Mouse (Mus musculus) NIH3T3 (cell line): ENCODE results near the gene Tpd52l2.
"Not testable (repeated sequence)": the region's sequence is repeated elsewhere in the genome, so short reads cannot be mapped to it uniquely, and the experiment has no call there.

Experiments used
- DNase-seq: peaks from one replicate; pipeline ENCODE4 v3.0.0-alpha.2; 2012; ENCODE audit warnings: low read depth

Gene Tpd52l2

DNA sequence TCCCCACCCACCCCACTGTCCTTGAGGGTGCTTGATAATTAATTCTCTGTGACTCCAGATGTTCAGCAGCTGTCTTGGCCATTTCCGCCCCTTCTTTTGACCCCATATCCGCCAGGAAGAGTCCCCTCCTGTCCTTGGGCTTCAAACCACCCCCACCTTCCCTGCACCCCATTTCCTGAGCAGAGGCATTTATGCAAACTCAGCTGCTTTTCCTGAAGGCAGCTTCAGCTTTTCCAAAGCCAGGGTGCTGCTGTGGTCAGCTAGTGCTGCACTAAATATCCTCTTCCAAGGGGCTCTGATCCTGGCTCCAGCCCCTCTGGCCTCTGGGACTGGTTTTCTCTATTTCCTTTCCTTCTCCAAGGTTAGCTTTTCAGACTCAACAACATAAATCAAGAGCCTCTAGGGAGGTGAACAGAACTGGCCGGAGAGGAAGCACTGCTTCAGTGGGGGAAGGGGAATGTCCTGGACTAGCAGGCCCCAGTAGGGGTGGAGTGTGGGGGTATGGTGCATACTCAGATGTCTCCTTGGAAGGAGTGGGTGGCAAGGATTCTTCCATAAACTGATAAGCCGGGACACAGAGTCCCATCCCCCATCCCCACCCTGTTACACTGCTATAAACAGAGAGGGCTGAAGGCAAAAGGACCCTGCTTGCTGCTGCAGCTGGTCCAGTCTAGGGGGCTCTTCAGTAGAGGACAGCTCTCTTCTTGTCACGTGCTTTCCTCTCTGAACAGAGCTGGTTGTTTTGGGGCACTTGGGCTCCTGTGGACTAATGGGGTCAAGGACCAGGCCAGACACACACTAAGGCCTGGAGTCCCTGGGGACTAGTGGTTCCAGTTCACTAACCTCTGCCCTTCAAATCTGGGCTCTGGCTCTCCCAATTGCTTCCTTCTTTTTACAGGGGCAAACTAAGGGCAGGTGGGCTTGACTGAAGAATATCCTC lies 9.3 kb upstream of the Tpd52l2 start:
- DNase-seq: peak; percentile 28

DNA sequence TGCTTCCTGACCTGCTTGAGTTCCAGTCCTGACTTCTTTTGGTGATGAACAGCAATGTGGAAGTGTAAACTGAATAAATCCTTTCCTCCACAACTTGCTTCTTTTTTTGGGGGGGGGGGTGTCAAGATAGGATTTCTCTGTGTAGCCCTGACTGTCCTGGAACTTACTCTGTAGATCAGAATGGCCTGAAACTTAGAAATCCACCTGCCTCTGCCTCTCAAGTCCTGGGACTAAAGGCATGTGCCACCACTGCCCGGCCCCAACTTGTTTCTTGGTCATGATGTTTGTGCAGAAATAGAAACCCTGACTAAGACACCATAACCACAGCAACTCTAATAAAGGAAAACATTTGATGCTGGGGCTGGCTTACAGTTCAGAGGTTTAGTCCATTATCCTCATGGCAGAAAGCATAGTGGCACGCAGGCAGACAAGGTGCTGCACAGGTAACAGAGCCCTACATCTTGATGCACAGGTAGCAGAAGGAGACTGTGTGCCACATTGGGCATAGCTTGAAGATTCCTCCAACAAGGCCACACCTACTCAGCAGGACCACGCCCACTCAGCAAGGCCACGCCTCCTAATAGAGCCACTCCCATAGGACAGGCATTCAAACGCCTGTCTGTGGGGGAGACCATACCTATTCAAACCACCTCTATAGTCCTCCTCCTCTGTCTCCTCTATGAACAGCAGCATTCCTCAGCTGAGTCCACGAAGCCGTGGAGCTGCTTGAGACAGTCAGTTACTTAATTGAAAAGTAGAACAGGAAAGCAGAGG lies 5.3 kb upstream of the Tpd52l2 start:
- peak; percentile 27 for DNase-seq

DNA sequence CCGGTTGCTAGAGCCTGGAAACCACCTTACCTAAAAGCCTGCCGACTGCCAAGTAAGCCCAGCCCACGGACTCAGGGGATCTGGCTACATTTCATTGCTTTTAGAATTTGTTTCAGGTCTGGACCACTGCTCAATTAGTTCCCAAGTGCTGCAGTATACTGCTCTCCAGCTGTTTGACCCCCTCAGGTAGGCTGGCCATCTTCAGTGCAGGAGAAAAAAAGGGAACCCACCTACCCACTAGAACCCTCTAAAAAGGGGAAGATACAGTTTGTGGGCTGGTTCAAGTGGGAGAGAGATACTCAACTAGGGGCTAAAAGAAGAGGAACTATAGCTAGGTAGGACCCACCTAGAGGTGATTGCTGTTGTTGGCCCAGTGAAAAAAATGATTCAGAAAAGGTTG lies 4.7 kb upstream of the Tpd52l2 start:
- DNase-seq: no peak

DNA sequence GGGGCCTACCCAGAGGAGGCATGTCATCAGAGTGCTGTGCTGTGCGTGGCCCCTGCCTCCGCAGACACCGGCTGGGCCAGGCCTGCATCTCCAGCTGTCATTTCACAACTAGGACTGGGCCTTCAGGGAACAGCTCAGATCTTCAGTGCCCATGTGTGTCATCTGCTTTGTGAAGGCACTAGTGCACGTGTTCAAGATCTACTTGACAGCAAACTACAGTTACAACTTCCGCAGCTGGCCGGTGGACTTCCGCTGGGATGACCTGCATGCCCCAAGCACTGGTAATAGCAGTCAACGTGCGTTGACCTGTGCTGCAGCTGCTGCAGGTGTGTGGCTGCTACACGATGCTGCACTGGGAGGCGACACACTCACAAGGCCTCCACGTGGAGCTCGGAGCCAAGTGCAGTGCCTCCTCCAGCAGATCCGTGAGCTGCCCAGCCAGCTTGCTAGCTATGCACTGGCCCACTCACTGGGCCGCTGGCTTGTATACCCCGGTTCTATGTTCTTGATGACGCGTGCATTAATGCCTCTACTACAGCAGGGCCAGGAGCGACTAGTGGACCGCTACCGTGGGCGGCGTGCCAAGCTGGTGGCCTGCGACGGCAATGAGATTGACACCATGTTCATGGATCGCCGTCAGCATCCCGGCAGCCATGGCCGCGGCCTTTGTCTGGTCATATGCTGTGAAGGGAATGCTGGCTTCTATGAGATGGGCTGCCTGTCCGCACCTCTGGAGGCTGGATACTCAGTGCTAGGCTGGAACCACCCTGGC lies 3.6 kb upstream of the Tpd52l2 start, which contains the start of gene Abhd16b:
Gene Abhd16b (plus strand): TSS at position 51 of the 772 bp plus-strand sequence.
- no peak for DNase-seq

DNA sequence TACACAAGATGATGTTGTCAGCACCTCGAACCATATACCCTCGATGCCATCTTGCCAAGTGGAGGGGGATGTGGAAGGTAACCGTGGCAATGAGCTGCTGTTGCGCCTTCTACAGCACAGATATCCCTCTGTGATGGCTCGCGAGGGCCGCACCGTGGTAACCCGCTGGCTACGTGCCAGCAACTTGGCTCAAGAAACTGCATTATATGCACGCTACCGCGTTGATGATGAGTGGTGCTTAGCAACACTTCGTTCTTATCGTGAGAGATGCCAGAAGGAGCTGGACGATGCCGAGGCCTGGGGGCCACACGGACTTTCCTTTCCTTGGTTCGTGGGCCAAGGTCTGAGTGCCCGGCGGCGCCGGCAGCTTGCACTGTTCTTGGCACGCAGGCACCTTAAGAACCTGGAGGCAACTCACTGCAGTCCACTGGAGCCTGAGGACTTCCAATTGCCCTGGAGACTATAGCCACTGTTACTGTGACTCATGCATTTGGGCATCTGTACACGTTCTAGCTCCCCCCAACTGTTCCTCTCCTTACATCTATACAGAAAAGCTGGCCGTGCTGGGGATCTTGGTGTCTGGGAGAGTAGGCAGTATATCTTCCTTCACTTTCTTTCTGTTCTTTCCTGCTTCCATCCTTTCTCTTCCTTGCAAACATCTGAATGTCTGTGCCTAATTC lies 2.5 kb upstream of the Tpd52l2 start:
- peak; percentile 55 for DNase-seq

DNA sequence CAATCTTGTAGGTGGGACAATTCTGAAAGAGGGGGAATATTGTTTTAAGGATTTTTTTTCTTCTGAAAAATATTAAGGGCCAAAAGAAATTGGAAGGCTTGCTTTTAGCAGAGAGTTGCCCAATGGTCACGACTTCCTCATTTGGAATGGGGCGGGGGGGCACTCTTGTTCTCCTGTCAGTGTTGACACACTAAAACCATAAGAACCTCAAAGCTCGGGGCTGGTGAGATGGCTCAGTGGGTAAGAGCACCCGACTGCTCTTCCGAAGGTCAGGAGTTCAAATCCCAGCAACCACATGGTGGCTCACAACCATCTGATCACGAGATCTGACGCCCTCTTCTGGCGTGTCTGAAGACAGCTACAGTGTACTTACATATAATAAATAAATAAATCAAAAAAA lies 1.1 kb upstream of the Tpd52l2 start:
- not testable (repeated sequence) for DNase-seq

DNA sequence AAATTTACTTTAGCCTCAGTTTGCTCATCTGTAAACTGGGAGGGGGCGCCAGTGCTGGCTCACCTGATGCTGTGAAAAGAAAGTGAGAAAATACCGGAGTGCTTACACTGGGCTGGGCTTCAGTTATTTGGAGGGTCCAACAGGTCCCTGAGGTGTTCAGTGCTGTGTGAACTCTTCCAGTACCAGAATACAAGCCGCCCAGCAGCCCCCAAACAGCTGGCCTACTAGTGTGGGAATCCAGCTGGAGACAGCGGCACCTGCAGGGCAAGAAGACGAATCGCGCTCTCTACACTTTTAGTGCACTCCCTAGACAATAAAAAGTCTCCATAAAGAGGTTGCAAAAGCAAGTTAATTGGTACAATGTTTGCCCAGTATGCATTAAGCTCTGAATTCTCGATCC lies 661 bp upstream of the Tpd52l2 start:
- peak; percentile 83 for DNase-seq

DNA sequence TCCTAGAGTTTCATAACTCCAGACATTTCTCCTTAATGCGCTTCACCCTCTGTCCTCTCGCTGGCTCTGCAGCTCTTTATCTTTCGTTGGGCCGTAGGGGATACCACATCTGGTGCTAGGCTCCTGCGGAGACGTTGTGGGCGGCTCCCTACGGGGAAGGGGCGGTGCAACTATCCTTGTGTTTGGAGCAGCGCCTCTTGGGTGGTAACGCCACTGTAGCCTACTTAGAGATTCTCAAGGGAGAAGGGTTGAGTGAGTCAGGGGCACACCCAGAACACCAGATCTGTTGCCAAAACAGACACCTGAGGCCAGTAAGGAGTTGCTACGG lies 570 bp downstream of the Tpd52l2 start:
- peak; percentile 89 for DNase-seq

DNA sequence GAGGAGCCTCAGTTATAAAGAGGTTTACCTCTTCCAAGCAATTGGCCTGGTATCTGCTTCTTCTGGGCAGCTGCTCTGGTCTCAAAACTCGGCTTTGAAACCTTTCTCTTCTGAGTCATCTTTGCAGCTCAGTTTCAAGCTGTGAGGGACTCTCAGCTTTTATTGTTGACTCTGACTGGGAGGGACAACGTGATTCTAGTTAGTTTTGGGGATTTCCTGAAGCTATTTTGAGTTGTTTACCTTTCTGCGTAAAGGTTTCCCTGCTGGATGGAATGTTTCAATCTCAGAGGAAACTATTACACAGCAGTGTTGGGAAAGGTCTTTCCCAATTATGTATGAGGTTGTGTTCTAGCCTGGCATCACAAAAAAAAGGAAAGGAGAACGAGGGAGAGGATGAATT lies 1.7 kb downstream of the Tpd52l2 start:
- peak; percentile 24 for DNase-seq

DNA sequence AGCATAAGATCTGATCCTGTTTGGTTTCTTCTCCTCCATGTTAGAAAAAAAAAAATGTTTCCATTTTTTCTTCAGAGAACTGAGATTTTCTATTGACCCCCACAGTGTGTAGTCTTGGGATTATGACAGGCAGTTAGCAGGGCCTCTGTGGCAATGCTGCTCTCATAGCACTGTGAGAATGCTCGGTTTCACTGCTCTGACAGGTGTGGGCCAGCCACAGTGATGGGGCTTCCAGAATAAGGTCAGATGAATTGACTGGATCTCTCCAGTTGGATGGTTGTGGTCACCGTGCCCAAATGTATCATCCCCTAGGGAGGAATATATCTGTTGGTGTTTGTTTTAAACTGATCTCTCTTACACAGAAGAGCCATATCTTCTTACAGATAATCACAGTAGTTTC lies 12.2 kb downstream of the Tpd52l2 start:
- DNase-seq: no peak

DNA sequence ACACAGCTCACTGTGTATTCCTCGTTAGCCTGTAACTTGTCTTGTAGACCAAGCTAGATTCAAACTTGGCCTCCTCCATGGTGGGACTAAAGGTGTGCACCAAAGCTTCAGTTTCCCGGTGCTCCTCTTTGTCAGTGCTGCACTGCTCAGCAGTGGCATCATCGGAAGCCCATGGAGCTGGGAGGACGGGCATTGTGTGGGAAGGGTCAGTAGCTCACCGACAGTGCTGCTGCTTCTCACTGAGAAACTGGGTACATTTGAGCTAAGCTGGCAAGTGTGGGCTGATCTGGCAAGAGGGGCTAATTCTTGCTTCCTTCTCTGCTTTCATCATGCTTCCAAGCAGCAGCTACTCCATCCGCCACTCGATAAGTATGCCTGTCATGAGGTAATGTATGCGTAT lies 14.3 kb downstream of the Tpd52l2 start:
- no peak for DNase-seq

DNA sequence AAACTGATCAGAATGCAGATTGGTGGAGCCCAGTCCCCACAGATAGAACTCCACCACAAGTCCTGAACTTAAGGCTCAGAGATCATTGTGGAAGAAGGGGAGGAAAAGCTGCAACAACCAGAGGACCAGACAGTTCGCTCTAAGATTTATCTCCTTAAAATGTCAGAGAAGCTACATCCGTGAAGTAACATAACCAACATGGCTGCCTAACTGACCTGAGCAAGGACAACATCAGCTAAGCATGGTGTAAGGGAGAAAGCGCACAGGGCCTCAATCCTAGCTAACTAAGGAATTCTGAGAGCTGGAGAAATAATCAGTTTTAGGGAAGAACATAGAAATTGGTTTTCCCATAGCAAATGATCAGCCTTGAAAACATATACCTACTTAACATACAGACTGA lies 22.3 kb downstream of the Tpd52l2 start:
- DNase-seq: peak; percentile 31

DNA sequence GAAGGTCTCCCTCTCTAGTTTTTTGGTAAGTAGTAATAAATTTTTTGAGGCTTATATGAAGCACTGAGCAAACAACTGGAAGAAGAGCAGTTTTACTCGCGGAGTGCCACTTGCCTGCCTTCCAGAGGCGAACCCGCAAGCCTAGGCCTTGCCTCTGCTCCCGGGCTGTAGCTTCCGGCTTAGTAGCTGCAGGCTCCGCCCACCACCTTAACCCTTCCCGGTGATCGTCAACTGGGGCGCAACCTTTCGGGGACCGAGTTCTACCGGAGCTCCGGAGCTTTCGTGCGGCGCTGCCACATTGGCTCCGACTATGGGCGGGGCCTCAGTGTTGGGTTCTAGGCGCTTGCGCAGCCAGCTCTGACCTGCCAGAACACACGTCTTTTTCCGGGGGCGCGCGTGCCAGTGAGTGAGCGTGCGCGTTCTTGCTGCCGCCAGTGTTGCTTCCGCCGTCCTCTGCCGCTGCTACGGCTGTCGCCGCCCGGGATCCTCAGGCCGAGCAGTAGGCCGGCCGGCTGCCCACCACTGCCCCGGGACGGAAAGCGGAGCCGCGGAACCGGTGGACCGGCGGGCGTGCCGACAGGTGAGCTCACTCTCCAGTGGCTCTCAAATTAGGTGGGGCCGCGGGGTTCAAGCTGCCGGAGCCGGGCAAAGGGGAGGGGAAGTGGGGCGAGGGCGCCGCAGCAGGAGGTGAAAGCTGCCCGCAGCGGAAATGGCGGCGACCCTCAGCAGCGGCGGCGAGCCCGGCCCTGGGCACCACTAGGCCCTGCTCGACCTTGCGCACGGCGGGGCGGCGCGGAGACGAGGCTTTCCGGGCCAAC lies 23.4 kb downstream of the Tpd52l2 start, which contains the start of gene Dnajc5:
Gene Dnajc5 (plus strand): TSS at position 368 of the 818 bp plus-strand sequence.
- DNase-seq: peak; percentile 97

DNA sequence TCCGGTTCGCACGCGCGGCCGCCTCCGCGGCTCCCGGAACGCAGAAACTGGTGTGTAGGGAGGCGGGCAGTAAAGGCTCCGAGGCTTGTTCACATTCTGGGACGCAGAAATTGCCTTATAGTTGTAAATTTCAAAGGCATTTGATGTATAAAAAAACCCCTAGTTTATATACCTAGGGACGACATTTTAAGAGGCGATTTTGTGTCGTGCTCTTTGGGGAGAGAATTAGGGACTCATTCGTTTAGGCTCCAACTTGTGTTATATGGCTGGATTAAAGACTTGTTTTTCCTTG lies 23.9 kb downstream of the Tpd52l2 start:
- no peak for DNase-seq

DNA sequence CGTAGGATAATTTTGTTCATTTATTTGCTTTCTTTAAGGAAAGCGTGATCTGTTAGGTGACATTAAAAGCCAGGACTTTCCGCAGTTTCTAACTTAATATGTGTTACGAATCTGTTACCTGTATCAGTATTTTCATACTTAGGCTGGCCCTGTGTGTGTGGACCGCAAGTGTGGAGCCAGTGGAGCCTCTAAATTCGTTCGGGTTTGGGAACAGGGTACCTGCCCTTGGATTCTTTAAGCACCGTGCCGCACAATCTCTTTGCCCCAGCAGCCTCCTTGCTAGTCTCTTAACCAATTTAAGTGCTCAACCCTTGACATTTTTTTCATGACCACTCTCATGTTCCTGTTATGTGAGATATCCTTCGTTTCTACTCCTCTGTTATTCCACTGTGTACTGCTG lies 24.5 kb downstream of the Tpd52l2 start:
- no peak for DNase-seq

DNA sequence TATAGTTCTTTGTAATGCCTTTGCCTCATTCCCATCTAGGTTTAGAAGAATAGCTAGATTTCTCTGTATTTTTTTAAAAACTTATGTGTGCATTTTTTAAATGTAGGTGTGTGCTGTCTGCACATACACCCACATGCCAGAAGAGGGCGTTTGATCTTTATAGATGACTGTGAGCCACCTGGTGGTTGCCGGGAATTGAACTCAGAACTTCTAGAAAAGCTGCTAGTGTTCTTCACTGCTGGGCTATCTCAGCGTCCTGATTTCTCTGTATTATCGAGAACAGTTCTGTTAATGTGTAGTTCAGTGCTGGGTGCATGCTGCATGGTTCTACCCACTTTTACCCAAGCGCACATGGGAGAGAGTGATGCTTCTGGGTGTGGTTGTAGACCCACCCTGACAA lies 25.9 kb downstream of the Tpd52l2 start:
- DNase-seq: peak; percentile 59

DNA sequence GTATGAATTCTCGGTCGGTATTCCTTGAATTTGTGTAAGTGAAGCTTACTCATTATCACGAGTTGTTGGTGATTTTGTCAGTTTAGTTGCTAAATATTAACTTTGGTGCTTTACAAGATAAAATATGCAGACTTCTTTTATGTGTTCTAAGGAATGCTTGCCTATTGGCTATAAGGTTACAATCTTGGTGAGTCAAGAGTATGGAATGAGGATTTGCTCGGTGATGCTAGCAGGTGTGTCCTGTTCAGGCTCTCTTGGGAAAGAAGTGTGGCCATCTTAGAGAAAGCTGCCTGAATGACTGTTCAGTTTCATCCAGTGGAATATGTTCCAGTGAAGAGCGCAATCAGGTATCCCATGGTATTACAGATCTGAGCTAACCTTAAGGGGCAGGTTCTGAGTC lies 28.6 kb downstream of the Tpd52l2 start:
- no peak for DNase-seq

DNA sequence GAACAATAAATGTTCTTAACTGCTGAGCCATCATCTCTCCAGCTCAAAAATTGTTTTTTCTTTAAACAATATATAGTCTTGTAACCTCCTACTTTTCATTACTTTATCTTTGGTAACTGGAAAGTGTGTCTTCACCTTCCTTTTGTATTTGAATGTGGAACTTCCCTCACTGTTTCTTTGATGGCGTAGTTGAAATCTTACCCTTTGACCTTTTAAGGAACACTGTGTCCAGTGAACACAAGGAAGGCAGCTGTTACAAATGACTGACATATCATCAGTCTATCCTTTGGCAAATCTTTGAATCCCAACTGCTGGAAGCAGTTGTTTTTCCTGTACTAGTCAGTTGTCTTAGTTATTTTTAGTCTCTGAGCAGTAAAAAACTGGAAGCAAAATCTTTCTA lies 32.1 kb downstream of the Tpd52l2 start:
- DNase-seq: no peak

DNA sequence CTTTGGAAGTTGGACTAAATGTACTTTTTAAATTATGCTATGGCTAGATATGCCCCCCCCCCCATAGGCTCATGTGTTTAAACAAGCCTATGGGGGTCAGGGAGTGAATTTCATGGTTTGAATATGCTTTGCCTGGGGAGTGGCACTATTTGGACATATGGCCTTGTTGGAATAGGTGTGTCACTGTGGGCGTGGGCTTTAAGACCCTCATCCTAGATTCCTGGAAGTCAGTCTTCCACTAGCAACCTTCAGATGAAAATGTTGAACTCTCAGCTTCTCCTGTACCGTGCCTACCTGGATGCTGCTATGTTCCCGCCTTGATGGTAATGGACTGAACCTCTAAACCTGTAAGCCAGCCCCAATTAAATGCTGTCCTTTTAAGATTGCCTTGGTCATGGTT lies 35.6 kb downstream of the Tpd52l2 start:
- DNase-seq: no peak

DNA sequence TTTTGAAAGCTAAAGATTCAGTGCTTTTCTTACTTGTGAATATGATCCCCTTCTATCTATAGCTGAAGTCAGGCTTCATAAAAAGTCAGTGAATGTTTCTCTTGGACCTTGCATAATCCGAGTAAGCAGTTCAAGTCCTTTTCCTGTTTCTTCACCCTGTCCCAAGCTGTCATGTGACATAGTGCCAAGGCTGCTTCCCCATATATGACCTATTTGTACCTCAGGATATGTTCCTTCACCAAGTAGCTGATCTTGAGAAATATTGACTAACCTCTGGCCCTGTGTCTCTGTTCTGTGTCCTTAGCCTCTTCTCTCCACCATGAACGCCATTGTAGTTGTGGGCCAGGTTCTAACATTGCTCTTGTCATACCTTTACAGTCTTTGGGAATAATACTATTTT lies 39.5 kb downstream of the Tpd52l2 start:
- DNase-seq: no peak

DNA sequence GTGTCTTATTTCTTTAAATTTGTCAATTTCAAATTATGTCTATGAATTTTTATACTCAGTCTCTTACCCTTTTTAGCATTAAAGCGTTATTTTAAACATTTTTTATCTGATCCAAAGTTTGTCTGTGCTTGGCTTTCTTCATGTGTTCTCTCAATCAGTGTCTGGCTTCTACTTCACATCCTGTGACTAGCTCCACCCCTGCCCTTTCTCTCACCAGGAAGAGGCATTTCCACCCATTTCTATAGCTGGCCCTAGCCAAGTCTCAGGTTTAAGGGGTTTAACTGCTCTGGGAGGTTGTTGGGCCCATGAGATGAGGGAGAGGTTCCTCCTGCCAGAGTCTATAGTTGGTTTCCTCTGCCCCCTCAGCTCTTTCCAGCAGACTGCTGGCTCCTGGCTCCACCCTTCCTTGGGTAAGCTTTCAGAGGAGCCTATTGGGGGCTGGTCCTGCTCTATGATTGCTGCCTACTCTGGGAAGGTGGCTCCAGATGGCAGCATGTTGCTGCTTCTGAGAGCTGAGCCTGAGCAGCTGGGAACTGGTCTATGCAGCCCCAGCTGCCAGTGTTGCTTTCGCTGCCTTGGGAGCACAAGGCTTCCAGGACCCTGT lies 40.6 kb downstream of the Tpd52l2 start:
- DNase-seq: no peak
